Mouse (Mus musculus) heart, postnatal 0 days (tissue): ENCODE measurements around the gene Rac2. TPM values are rescaled to one million over a fixed set of nuclear protein-coding genes. Genes with fewer than 3 reads are reported as not detected.

ENCODE experiments used
- ATAC-seq: fragments of 200-750 bp; cut with Nextera tagmentation; 2 replicates; pipeline ENCODE4 v1.8.0; 2017; ENCODE audit warnings: low read depth, moderate number of reproducible peaks, moderate library complexity; ENCODE audit not compliant: insufficient read depth
- DNase-seq: peaks from one replicate; pipeline ENCODE4 v3.0.0-alpha.2; 2016; ENCODE audit warnings: low spot score
- H3K27ac ChIP-seq: fragments of 300-500 bp; sonication (generic); 2 replicates; pipeline ENCODE4 v1.5.1; 2014; ENCODE audit warnings: low read depth, mild to moderate bottlenecking
- H3K27me3 ChIP-seq: fragments of 300-500 bp; sonication (generic); 2 replicates; pipeline ENCODE4 v1.6.1; 2014; ENCODE audit warnings: low read length, mixed read lengths; ENCODE audit not compliant: control insufficient read depth, insufficient read depth
- H3K36me3 ChIP-seq: fragments of 300-500 bp; sonication (generic); replicated peaks from 2 replicates; pipeline ENCODE4 v1.6.1; 2014; ENCODE audit warnings: low read length, mixed read lengths; ENCODE audit not compliant: control insufficient read depth, insufficient read depth
- H3K4me1 ChIP-seq: fragments of 300-500 bp; sonication (generic); 2 replicates; pipeline ENCODE4 v1.6.1; 2014; ENCODE audit warnings: antibody characterized with exemption; ENCODE audit not compliant: control insufficient read depth, insufficient read depth
- H3K4me2 ChIP-seq: fragments of 300-500 bp; sonication (generic); 2 replicates; pipeline ENCODE4 v1.6.1; 2014; ENCODE audit warnings: low read depth, mild to moderate bottlenecking, low read length, moderate library complexity
- H3K4me3 ChIP-seq: fragments of 300-500 bp; sonication (generic); 2 replicates; pipeline ENCODE4 v1.5.1; 2014; ENCODE audit warnings: low read depth, low read length
- H3K9ac ChIP-seq: fragments of 300-500 bp; sonication (generic); replicated peaks from 2 replicates; pipeline ENCODE4 v1.6.1; 2014; ENCODE audit warnings: low read depth, low read length, mixed read lengths
- H3K9me3 ChIP-seq: fragments of 300-500 bp; sonication (generic); replicated peaks from 2 replicates; pipeline ENCODE4 v1.6.1; 2016; ENCODE audit warnings: low read length; ENCODE audit not compliant: control insufficient read depth
- CTCF ChIP-seq: IDR thresholded peaks from 2 replicates; pipeline ENCODE4 v1.5.1; 2016; ENCODE audit warnings: antibody characterized with exemption, control low read depth, low read depth
- EP300 ChIP-seq: IDR thresholded peaks from 2 replicates; pipeline ENCODE4 v1.6.1; 2016; ENCODE audit warnings: antibody characterized with exemption, low read depth
- WGBS: fragments of 180-500 bp; shearing (Covaris S2); extraction: QIAGEN DNeasy Blood & Tissue Kit; methylation state at CpG from one replicate; pipeline ENCODE4 v1.1.7; 2014; 5-methylcytosine and 5-hydroxymethylcytosine counted together
- polyA plus RNA-seq: library from polyadenylated mRNA; unstranded; fragments of >200 nt; fragmentation: Nextera tagmentation; extraction: Ambion mirVana; gene quantifications from 2 replicates; pipeline ENCODE4 v1.2.1, GENCODE M21; 2015
- total RNA-seq: library from RNA; depleted of rRNA; stranded (reverse); fragments of >200 nt; gene quantifications from 2 replicates; pipeline ENCODE4 v1.2.3, GENCODE M21; 2014; ENCODE audit warnings: low replicate concordance

The Rac2 gene
- total and polyA plus RNA-seq, 2 experiments from 2014 or later = 3.1 to 4.0 TPM

- Histone ChIP-seq H3K4me1 (no peaks in the 10 kb centered on the region), H3K4me2 (no peak overlapping the region), H3K27ac (no peak overlapping the region), H3K27me3 (no peaks in the 10 kb centered on the region), H3K4me3 (no peak overlapping the region), H3K9ac (no peak overlapping the region), H3K36me3 (no peaks in the 10 kb centered on the region), H3K9me3 (no peaks in the 10 kb centered on the region)
- DNase-seq (no peak), ATAC-seq (no peak)
- 81% methylated on average over 6 of the region's 6 CpGs for WGBS
- TF ChIP-seq EP300 (no peak), CTCF (no peak)
Observed at GRCm38 (mm10) chr15:78606059-78606458, 33.5 kb upstream of the Rac2 start.

DNA sequence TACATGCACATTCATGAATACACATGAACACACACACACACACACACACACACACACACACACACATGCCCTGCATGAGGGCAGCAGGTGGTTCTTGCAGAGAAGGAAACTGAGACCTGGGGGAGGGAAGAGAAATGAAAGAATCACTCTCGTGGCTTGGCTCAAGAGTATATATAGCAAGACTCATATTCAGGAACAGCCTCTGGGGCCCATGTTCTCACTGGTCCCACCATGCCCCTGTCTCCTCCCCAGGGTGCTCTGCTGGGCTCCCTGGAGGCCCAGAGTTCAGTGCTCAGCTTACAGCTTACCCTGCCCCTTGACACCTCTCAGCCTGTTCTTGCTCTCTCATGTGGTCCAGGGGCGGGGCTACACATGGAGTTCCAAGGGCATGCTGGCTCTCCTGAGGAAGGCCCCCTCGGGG is 32.8 kb upstream of the Rac2 start:
- WGBS = 41% methylated on average over 3 of the region's 3 CpGs

GRCm38 (mm10) chr15:78604255-78604654 is 31.7 kb upstream of the Rac2 start:
- 65% methylated on average over 6 of the region's 6 CpGs for WGBS
- no peak for TF ChIP-seq EP300
- no peak for TF ChIP-seq CTCF
- H3K36me3 ChIP-seq = no peaks in the 10 kb centered on the region
- no peak overlapping the region for H3K4me2 ChIP-seq
- no peaks in the 10 kb centered on the region for H3K4me1 ChIP-seq
- H3K27me3 ChIP-seq = no peaks in the 10 kb centered on the region
- ATAC-seq (no peak), DNase-seq (no peak)
- no peaks in the 10 kb centered on the region for H3K9me3 ChIP-seq
- no peak overlapping the region for H3K9ac ChIP-seq
- no peak overlapping the region for H3K27ac ChIP-seq
- H3K4me3 ChIP-seq = no peak overlapping the region

More for the DNA sequence above, 32.8 kb upstream of the Rac2 start:
- H3K27ac ChIP-seq = no peak overlapping the region
- H3K9me3 ChIP-seq = no peaks in the 10 kb centered on the region
- H3K36me3 ChIP-seq = no peaks in the 10 kb centered on the region
- H3K4me1 ChIP-seq = no peaks in the 10 kb centered on the region
- no peak overlapping the region for H3K4me2 ChIP-seq
- no peak for TF ChIP-seq CTCF
- no peak for TF ChIP-seq EP300
- H3K9ac ChIP-seq = no peak overlapping the region
- ATAC-seq = no peak
- DNase-seq = no peak
- H3K4me3 ChIP-seq = no peak overlapping the region
- no peaks in the 10 kb centered on the region for H3K27me3 ChIP-seq

DNA sequence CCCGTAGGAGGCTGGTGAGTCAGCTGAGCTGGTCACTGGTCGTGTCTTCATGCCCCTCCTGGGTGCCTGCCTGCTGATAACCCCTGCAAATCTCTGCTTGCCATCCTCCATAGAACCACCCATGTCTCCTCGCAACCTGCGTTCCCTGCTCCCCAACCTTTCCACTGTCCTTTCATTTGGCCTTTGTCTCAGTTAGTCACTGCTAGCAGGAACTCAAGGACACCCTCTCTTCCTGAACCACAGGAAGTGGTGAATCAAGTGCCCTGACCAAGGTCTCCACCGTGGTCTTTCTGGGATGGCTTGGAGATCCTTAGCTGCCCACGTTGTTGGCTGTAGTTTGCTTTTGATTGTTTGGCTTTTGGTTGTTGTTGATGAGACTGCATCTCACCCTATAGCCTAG is 28.6 kb upstream of the Rac2 start:
- H3K4me2 ChIP-seq = no peak overlapping the region
- no peak overlapping the region for H3K27ac ChIP-seq
- ATAC-seq = no peak
- H3K36me3 ChIP-seq = no peaks in the 10 kb centered on the region
- no peak for DNase-seq
- TF ChIP-seq EP300 = no peak
- TF ChIP-seq CTCF = no peak
- H3K9me3 ChIP-seq = no peaks in the 10 kb centered on the region
- no peak overlapping the region for H3K4me3 ChIP-seq
- H3K27me3 ChIP-seq = no peaks in the 10 kb centered on the region
- no peak overlapping the region for H3K9ac ChIP-seq
- H3K4me1 ChIP-seq = no peaks in the 10 kb centered on the region
- 65% methylated on average over 6 of the region's 6 CpGs for WGBS

GRCm38 (mm10) chr15:78599529-78600193 is 27.1 kb upstream of the Rac2 start:
- WGBS = 68% methylated on average over 13 of the region's 13 CpGs
- no peak overlapping the region for H3K27ac ChIP-seq

GRCm38 (mm10) chr15:78599124-78599523 is 26.5 kb upstream of the Rac2 start:
- Histone ChIP-seq H3K27me3 (no peaks in the 10 kb centered on the region), H3K9ac (no peak overlapping the region)
- no peak for ATAC-seq

More at GRCm38 (mm10) chr15:78599529-78600193, 27.1 kb upstream of the Rac2 start:
- Histone ChIP-seq H3K36me3 (no peaks in the 10 kb centered on the region), H3K27me3 (no peaks in the 10 kb centered on the region), H3K9ac (no peak overlapping the region), H3K4me2 (no peak overlapping the region), H3K9me3 (no peaks in the 10 kb centered on the region), H3K4me1 (no peaks in the 10 kb centered on the region), H3K4me3 (no peak overlapping the region)
- ATAC-seq = no peak
- TF ChIP-seq CTCF (no peak), EP300 (no peak)
- no peak for DNase-seq

More at GRCm38 (mm10) chr15:78599124-78599523, 26.5 kb upstream of the Rac2 start:
- no peak overlapping the region for H3K27ac ChIP-seq
- DNase-seq = no peak
- 80% methylated on average over 6 of the region's 6 CpGs for WGBS
- H3K36me3 ChIP-seq = no peaks in the 10 kb centered on the region
- no peaks in the 10 kb centered on the region for H3K4me1 ChIP-seq
- no peaks in the 10 kb centered on the region for H3K9me3 ChIP-seq
- no peak overlapping the region for H3K4me3 ChIP-seq
- H3K4me2 ChIP-seq = no peak overlapping the region
- TF ChIP-seq CTCF (no peak), EP300 (no peak)
